Mouse (Mus musculus): ENCODE measurements around the gene Borcs7. TPM values are rescaled to one million over a fixed set of nuclear protein-coding genes. Genes with fewer than 3 reads are reported as not detected.

Gene Borcs7
- 0.06 and 0.10 TPM in 2 replicates for polyA plus RNA-seq (2012)

GRCm38 (mm10) chr19:46689460-46690372 is at the start of gene Borcs7:
Gene Borcs7, plus strand, starts transcription at chr19:46689906.
- TF ChIP-seq TAL1 (IDR thresholded peaks at IDR 0.05; ENCODE audit: low read length) (no peak), GATA1 (IDR thresholded peaks at IDR 0.05; ENCODE audit: low read length) (no peak)
- H3K9me3 ChIP-seq (ENCODE audit: control insufficient read depth, low read length), result no peaks in the 10 kb centered on the region
- H3K36me3 ChIP-seq (ENCODE audit: control insufficient read depth), result no peaks in the 10 kb centered on the region
- H3K4me3 ChIP-seq (replicated peaks), result peak within 1 kb of the TSS; percentile 93
- peaks cover 24% of the 10 kb centered on the region for H3K4me1 ChIP-seq (ENCODE audit: control insufficient read depth)
- no peaks in the 10 kb centered on the region for H3K27me3 ChIP-seq (ENCODE audit: control insufficient read depth)

GRCm38 (mm10) chr19:46640780-46641179 is 48.9 kb upstream of the Borcs7 start:
- no peaks in the 10 kb centered on the region for H3K27me3 ChIP-seq (ENCODE audit: control insufficient read depth)
- peaks cover 48% of the 10 kb centered on the region for H3K36me3 ChIP-seq (ENCODE audit: control insufficient read depth)
- peaks cover 49% of the 10 kb centered on the region for H3K4me1 ChIP-seq (ENCODE audit: control insufficient read depth)
- no peaks in the 10 kb centered on the region for H3K9me3 ChIP-seq (ENCODE audit: control insufficient read depth, low read length)
- no peak overlapping the region for H3K4me3 ChIP-seq (replicated peaks)
- TF ChIP-seq GATA1 (IDR thresholded peaks at IDR 0.05; ENCODE audit: low read length), result no peak
- TF ChIP-seq TAL1 (IDR thresholded peaks at IDR 0.05; ENCODE audit: low read length), result no peak

- H3K4me1 ChIP-seq (ENCODE audit: control insufficient read depth), result peaks cover 42% of the 10 kb centered on the region
These were observed 48.2 kb upstream of the Borcs7 start for GRCm38 (mm10) chr19:46641420-46642085.

GRCm38 (mm10) chr19:46642136-46642753 is 47.5 kb upstream of the Borcs7 start:
- TF ChIP-seq TAL1 (IDR thresholded peaks at IDR 0.05; ENCODE audit: low read length), result no peak
- TF ChIP-seq GATA1 (IDR thresholded peaks at IDR 0.05; ENCODE audit: low read length), result no peak
- no peaks in the 10 kb centered on the region for H3K27me3 ChIP-seq (ENCODE audit: control insufficient read depth)
- no peak overlapping the region for H3K4me3 ChIP-seq (replicated peaks)
- peaks cover 52% of the 10 kb centered on the region for H3K36me3 ChIP-seq (ENCODE audit: control insufficient read depth)
- H3K4me1 ChIP-seq (ENCODE audit: control insufficient read depth), result peaks cover 35% of the 10 kb centered on the region
- no peaks in the 10 kb centered on the region for H3K9me3 ChIP-seq (ENCODE audit: control insufficient read depth, low read length)

More at GRCm38 (mm10) chr19:46641420-46642085, 48.2 kb upstream of the Borcs7 start:
- Histone ChIP-seq H3K4me3 (replicated peaks) (no peak overlapping the region), H3K36me3 (ENCODE audit: control insufficient read depth) (peaks cover 51% of the 10 kb centered on the region), H3K9me3 (ENCODE audit: control insufficient read depth, low read length) (no peaks in the 10 kb centered on the region), H3K27me3 (ENCODE audit: control insufficient read depth) (no peaks in the 10 kb centered on the region)
- TF ChIP-seq GATA1 (IDR thresholded peaks at IDR 0.05; ENCODE audit: low read length) (no peak), TAL1 (IDR thresholded peaks at IDR 0.05; ENCODE audit: low read length) (no peak)

- no peaks in the 10 kb centered on the region for H3K27me3 ChIP-seq (ENCODE audit: control insufficient read depth)
- TF ChIP-seq GATA1 (IDR thresholded peaks at IDR 0.05; ENCODE audit: low read length) (no peak), TAL1 (IDR thresholded peaks at IDR 0.05; ENCODE audit: low read length) (no peak)
- H3K4me1 ChIP-seq (ENCODE audit: control insufficient read depth), result peaks cover 26% of the 10 kb centered on the region
- no peaks in the 10 kb centered on the region for H3K9me3 ChIP-seq (ENCODE audit: control insufficient read depth, low read length)
- peaks cover 53% of the 10 kb centered on the region for H3K36me3 ChIP-seq (ENCODE audit: control insufficient read depth)
- no peak overlapping the region for H3K4me3 ChIP-seq (replicated peaks)
These were observed 46.5 kb upstream of the Borcs7 start for GRCm38 (mm10) chr19:46643236-46643635.

- H3K36me3 ChIP-seq (ENCODE audit: control insufficient read depth), result peaks cover 53% of the 10 kb centered on the region
- H3K4me3 ChIP-seq (replicated peaks), result no peak overlapping the region
- H3K9me3 ChIP-seq (ENCODE audit: control insufficient read depth, low read length), result no peaks in the 10 kb centered on the region
- peaks cover 16% of the 10 kb centered on the region for H3K4me1 ChIP-seq (ENCODE audit: control insufficient read depth)
- no peaks in the 10 kb centered on the region for H3K27me3 ChIP-seq (ENCODE audit: control insufficient read depth)
- TF ChIP-seq TAL1 (IDR thresholded peaks at IDR 0.05; ENCODE audit: low read length), result no peak
These were observed 45.3 kb upstream of the Borcs7 start for GRCm38 (mm10) chr19:46644343-46644792.

- Histone ChIP-seq H3K27me3 (ENCODE audit: control insufficient read depth) (no peaks in the 10 kb centered on the region), H3K4me3 (replicated peaks) (no peak overlapping the region), H3K9me3 (ENCODE audit: control insufficient read depth, low read length) (no peaks in the 10 kb centered on the region), H3K4me1 (ENCODE audit: control insufficient read depth) (peaks cover 10% of the 10 kb centered on the region), H3K36me3 (ENCODE audit: control insufficient read depth) (peaks cover 53% of the 10 kb centered on the region)
- no peak for TF ChIP-seq TAL1 (IDR thresholded peaks at IDR 0.05; ENCODE audit: low read length)
These were observed 44.7 kb upstream of the Borcs7 start for GRCm38 (mm10) chr19:46644793-46645602.

- Histone ChIP-seq H3K4me1 (ENCODE audit: control insufficient read depth) (peaks cover 3% of the 10 kb centered on the region), H3K4me3 (replicated peaks) (no peak overlapping the region), H3K9me3 (ENCODE audit: control insufficient read depth, low read length) (no peaks in the 10 kb centered on the region), H3K36me3 (ENCODE audit: control insufficient read depth) (peaks cover 45% of the 10 kb centered on the region), H3K27me3 (ENCODE audit: control insufficient read depth) (no peaks in the 10 kb centered on the region)
- TF ChIP-seq GATA1 (IDR thresholded peaks at IDR 0.05; ENCODE audit: low read length), result no peak
- TF ChIP-seq TAL1 (IDR thresholded peaks at IDR 0.05; ENCODE audit: low read length), result no peak
These were observed 43.6 kb upstream of the Borcs7 start for GRCm38 (mm10) chr19:46646041-46646481.
